Mouse (Mus musculus) left cerebral cortex, postnatal 10 days (tissue): ENCODE data around the gene Gm10643. TPM values are rescaled to one million over a fixed set of nuclear protein-coding genes. Genes with fewer than 3 reads are reported as not detected.
A peak's percentile ranks its signal among the peaks of the same experiment; 100 is the strongest.

Experiments
- DNase-seq, 2 experiments: peaks; one replicate each; pipeline ENCODE4 v3.0.0; 2021 to 2022; ENCODE audit warnings: low spot score in 2 of 2, mixed read lengths in 1 of 2; ENCODE audit errors: extremely low spot score in 1 of 2
- intact Hi-C: fragments of 180-260 bp; cut with DNase I; formaldehyde crosslinking; loops from one replicate; pipeline ENCODE4 v1.15.1; 2025
- total RNA-seq, 2 experiments: library from RNA; stranded (reverse); gene quantifications; 2 replicates each; pipeline ENCODE4 v1.2.3; 2021

Gene Gm10643
- total RNA-seq, 2 experiments from 2014 or later: 2.8 to 3.1 TPM

- DNase-seq: no peak
- intact Hi-C loops: no loop called here
Measured at GRCm38 (mm10) chr8:84073230-84073976, 8.5 kb upstream of the Gm10643 start.

GRCm38 (mm10) chr8:84072321-84072720, 7.4 kb upstream of the Gm10643 start:
- DNase-seq: no peak
- intact Hi-C loops: no loop called here

- DNase-seq: no peak
- intact Hi-C loops: no loop called here
Measured at GRCm38 (mm10) chr8:84071921-84072320, 7.0 kb upstream of the Gm10643 start.

DNA sequence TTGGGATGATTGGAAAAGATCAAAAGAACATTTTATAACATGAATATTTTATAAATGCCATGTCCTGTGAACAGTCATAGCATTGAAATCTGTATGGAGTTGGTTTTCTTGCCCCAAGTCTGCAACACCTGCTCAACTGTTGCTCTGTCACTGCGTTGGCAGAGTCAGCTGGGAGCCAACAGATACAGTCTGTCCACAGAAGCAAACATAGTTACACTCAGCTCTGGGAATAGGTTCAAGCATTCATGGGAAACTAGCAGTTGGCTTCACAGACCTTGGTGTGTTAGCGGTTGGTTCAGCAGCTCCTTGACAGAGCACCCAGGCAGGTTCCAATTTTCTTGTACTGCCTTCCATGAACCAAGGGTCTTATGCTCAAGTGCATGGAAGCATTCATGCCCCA, 5.7 kb upstream of the Gm10643 start:
- intact Hi-C loops: no loop called here
- peak in 1 of 2 experiments; percentile 70 for DNase-seq

DNA sequence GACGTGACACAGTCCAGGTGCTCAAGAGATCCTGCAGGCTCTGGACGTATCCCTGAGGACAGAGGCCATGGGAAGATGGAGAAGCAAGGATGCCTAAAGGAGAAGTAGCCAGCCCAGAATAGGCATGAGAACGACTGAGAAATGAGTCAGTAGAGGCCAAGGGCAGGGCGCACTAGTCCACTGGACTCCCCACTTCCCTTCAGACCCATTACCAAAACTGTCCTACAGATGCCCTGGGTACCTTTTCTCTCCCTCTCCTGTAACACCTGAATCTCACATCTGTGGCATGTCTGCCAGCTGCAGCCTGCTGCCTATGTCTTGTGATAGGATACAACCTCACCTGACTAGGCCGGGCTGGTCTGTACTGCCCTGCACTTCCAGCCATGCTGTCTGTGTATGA, 5.3 kb upstream of the Gm10643 start:
- intact Hi-C loops: no loop called here

DNA sequence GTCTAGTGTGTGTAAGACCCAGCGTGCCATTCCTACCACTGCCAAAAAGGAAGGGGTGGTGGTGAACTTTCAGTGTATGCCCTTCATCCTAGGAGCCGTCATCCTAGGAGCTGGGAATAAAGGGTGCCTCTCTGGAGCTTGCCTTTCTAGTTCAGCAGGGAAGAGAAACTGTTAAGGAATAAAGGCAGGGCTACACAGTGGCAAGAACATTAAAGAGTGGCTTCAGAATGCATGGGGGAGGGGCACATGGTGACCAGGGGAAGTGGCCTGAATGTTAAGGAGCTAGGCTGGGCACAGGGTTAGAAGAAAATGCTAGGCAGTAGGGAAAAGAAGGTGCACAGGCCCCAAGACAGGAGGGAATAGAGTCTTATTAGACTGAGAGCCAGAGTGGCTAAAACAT, 4.8 kb upstream of the Gm10643 start:
- DNase-seq: no peak
- intact Hi-C loops: no loop called here

More for the DNA sequence above, 5.3 kb upstream of the Gm10643 start:
- DNase-seq: no peak

- DNase-seq: no peak
- intact Hi-C loops: no loop called here
Measured at GRCm38 (mm10) chr8:84069169-84069568, 4.2 kb upstream of the Gm10643 start.

DNA sequence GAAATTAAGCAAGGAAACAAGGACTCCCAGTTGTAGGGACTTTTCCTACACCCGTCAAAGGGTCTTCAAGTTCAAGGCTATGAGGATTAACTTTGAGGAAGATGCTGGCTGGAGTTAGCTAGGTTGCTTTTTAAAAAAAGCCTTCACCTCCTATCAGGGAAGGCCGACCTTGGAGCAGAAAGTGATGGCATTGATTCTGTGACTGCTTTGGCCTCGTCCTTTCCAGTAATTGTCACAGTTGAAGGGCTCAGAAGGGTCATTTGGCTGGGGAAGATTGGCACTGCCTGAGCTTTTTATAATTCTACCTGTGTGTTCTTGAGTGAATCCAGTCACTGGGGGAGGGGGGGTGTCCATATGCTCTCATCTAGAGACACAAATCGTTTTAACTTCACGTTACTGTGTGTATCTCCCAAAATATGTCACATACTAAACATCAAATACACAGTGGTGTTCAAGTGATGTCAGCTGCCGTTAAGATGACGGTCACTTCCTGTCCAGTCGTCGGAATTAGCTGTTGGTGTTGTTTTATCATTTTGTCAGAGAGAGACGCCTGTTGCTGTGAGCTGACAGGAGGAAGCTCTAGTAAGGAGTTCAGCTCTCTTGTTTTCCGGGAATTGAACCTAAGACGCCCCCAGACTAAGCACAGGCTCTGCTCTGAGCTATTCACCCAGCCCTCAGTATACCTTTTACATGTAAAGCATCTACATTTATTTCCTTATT, 3.5 kb upstream of the Gm10643 start:
- no peak for DNase-seq
- intact Hi-C loops: no loop called here

GRCm38 (mm10) chr8:84067911-84068310, 3.0 kb upstream of the Gm10643 start:
- DNase-seq: no peak
- intact Hi-C loops: no loop called here

DNA sequence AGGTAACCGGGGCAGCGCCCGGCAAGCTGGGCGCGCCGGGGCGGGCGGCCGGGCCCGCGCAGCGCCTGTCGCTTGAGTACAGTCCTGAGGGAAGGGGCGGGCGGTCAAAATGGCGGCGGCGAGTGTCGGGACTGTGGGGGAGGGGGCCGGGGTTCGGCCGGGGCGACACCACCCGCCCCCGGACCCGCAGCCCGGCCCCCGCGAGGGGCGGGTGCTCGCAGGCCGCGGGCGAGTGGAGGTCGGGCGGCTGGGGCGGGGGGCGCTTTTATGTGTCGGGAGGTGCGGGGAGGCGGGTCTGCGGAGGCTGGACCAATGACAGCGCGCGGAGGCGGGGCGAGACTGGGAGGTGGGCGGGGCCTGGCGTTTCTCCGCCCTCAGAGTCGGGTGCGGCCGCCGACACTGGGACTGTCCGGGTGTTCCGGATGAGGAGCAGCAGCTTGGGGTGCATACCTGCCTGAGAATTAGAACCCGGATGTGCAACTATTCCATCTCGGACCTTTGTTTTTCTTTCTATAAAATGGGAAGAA, 2.2 kb upstream of the Gm10643 start:
- intact Hi-C loops: no loop called here
- DNase-seq: peak; percentile 92 to 96

DNA sequence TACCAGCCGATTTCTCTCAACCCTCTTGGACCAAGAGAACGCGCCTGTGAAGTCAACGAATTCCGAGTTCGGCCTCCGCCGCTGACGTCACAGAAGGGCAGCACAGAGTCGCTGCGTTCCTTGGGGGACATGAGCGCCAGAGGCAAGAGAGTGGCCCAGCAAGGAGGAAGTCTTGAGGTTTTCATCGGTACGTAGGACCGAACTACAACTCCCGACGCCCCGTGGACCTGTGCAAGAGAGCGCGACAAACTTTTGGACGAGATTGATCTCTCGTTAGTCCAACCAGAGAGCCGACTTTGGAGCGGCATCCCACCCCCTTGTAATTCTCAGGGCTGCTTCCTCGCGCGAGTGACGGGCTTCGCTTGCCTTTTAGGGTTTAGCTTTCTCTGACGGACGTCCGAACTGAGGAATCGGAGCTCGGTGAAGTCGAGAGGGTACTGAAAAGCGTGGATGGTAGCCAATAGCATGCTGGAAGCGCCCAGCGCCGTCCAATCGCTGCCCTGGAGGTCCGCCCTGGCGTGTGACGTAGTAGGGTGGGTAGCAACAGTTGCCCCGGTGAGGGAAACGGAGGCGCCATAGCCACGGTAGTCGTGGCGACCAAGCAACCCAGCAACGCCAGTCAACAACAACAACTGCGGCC, 1.5 kb upstream of the Gm10643 start, which contains the start of gene Rfx1:
Gene Rfx1, plus strand, starts transcription at position 544 of the 640 bp plus-strand sequence.
- peak; percentile 100 for DNase-seq
- intact Hi-C loops: no loop called here

GRCm38 (mm10) chr8:84065457-84066072, 628 bp upstream of the Gm10643 start:
- intact Hi-C loops: no loop called here

GRCm38 (mm10) chr8:84063861-84064610, 901 bp downstream of the Gm10643 start:
- intact Hi-C loops: no loop called here
- no peak for DNase-seq

More at GRCm38 (mm10) chr8:84065457-84066072, 628 bp upstream of the Gm10643 start:
- no peak for DNase-seq

DNA sequence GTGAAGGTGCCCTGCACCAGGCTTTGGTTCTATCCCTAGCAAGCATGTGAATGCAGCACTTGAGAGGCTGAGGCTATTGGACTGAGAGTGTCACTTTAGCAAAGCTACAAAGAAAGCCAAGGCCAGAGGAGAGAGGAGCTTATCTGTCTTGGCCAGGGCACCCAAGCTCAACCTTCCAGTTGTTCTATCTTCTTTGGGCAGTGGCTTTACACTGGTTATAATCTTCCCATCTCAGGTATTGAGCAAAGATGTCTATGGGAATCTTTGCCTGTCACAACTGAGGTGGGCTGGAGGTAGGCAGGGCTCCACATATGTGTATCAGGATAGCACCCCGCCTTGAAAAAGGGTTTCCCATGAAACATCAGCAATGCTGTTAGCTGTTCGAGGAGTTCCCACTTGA, 4.7 kb downstream of the Gm10643 start:
- DNase-seq: no peak
- intact Hi-C loops: no loop called here

GRCm38 (mm10) chr8:84059226-84059625, 5.7 kb downstream of the Gm10643 start:
- intact Hi-C loops: no loop called here
- no peak for DNase-seq

GRCm38 (mm10) chr8:84057827-84058226, 7.1 kb downstream of the Gm10643 start:
- no peak for DNase-seq
- intact Hi-C loops: no loop called here

GRCm38 (mm10) chr8:84053229-84053628, 11.7 kb downstream of the Gm10643 start:
- intact Hi-C loops: no loop called here
- no peak for DNase-seq

- intact Hi-C loops: no loop called here
- no peak for DNase-seq
Measured at GRCm38 (mm10) chr8:84052746-84053145, 12.2 kb downstream of the Gm10643 start.
